Mouse (Mus musculus) yolk sac, embryonic 10.5 days (tissue): ENCODE measurements around the gene Tmem184b.
A peak's percentile ranks its signal among the peaks of the same experiment; 100 is the strongest.

Experiments used
- DNase-seq: peaks from one replicate; pipeline ENCODE4 v3.0.0-alpha.2; 2017; ENCODE audit warnings: low spot score

Gene Tmem184b

DNA sequence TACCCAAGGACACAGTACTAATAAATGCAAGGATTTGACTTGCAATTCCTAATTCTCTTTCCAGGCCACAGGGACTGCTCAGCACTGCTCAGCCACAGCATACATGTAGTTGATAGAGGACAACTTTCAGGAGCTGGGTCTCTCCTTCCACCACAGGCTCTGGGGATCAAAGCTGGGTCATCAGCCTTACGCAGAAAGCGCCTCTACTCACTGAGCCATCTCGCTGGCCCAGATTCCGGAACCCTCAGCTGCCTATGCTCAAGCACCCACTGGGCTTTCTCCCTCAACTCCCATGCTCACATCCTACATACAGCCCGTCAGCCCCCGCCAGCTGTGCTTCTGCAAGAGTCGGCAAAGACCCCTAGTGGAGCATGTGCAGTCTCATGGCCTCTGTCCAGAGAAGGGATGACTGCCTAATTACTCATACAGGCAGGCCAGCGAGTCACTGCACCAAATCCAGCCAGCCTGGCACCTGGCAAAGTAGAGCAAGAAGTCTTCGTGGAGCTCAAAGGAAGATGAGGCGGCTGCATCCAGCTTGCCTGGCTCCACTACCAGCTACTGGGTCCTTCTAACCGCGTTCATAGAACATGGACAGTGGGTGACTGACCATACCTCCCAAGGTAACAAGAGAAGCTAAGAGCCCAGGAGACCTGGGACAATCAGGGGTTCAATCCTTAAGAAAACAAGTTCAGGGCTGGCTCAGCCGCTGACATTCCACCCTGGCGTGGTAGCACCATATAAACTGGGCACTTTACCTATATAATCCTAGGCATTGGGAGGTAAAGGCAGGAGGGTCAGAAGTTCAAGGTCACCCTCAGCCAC, 3.9 kb downstream of the Tmem184b start:
- DNase-seq, result no peak

DNA sequence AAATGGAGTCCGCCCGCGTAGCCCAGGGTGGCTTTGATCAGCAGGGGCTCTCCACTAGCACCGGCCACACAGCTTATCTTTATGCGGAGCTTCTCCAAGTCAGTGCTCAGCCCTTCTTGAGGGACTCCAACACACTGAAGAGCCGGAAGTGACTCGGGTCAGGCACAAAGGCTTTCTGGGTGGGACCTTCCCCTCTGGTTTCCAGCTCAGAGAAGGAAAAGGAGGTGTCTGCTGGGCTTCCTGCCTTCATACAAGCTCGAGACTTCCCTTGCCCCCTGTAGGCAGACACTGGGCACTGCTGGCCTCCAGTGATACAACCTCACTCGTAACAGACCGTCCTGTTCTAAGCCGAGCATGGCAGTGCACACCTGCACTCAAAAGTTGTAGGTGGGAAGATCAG, 6.6 kb downstream of the Tmem184b start:
- DNase-seq, result no peak

DNA sequence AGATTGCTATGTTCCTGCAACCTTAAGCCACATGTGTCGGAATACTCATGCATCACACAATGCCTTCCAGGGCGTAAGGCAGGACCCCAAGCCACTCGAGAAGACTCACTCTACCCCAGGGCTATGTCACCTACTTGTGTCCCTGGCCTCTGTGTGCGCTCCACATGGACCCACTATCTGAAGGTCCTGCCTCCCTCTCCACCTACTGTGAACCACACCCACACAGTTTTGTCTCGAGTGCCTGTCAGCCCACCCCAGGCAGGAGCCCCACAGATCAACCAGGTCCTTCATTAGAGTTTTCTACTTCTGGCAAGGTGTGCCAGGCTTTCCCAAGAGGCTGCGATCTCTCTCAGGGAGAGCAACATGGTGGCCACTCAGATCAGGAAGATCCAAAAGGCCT, 8.1 kb downstream of the Tmem184b start:
- DNase-seq, result no peak

DNA sequence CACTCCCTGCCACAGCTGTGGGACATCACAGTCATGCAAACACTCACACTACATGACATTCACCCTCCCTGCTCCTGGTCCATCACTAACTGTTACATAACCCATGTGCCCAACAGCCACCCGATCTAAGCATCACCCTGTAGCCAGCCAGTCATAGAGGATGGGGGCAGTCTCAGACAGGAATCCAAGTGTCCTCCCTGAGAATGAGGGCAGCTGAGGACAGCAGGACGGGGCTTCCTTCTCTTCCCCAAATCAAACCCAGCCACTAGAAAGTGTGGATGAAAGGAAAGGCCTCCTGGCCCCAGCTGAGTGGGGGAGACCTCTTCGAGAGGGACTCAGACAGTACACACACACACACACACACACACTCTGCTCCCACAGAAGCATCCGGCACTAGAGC, 8.5 kb downstream of the Tmem184b start:
- DNase-seq, result no peak

DNA sequence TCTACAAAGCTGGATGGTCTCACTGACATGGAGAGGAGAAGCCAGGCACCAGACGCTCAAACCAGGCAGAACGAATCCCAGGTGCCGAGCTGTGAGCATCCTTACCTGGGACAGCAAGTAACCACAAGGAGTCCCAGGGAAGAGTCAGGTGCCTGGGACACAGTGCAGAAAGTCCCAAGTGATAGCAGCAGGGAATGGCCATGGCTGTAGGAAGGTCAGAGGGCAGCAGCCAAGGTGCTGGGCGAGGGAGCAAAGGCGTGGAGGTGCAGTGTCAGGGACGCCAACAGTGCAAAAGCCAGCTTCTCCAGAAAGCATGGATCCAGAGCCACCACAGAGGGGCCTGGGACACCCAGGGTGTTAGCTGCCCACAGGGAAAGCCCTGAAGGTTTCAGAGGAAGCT, 10.3 kb downstream of the Tmem184b start:
- no peak for DNase-seq

DNA sequence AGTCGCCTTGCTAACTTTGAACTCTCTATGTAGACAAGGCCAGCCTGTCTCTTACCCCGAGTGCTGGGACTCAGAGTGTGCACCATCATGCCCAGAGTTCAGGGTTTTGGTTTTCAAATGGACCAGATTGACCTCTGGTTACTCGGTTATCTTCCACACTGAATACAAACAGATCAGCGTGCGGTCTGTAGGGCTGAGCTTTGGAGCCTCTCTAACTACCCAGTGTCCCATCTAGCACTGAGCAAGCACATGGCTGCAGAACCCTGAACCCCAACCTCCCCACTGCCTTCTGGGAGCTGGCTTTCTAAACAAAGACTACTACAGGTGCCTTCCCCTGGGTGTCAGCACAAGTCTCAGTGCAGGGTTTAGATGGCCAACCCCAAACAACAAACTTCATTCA, 10.8 kb downstream of the Tmem184b start:
- no peak for DNase-seq

DNA sequence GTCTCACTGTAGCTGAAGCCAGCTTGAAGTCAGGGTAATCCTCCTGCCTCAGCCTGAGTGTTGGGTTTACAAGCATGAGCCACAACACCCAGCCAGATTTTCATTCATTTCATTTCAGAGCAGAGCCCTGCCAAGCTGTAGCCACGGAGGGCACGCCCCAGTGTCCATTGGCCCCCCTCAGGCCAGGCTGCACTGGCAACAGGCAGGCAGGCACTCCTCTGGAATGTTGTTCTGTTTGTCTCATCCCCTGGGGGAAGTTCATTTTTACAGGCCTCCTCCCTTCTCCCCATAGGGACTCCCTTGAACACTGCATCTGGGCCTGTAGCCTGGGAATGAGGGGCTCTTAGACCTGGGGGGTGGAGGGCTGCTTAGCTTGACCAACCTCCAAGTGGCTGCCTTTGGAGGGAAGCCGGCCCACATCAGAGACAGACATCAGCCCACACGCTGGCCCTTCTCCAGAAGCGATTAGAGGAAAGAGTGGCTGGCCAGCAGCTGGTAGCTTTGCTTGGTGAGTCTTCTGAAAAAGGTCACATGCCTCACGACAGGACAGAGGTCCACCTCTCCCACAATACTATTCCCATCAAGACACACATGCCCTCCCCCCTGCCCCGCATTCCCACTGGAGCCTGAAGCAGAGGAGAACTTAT, 11.8 kb downstream of the Tmem184b start:
- DNase-seq, result peak; percentile 40

DNA sequence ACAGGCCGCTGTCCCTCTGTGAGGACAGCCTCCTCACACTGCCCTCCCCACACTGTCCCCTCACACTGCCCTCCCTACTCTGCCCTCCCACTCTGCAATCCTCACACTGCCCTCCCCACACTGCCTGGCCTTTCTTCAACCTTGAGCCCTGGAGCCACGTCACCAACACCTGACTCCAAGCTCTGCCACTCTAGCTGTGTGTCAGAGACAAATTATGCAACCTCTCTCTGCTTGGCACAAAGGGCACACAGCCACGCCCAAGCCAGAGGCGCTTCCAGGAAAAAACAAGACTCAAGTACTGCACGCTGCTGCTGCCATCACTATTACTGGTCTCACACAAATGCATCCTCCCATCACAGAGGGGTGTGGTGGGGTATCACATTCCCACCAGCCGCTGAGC, 12.9 kb downstream of the Tmem184b start:
- DNase-seq, result peak; percentile 37

DNA sequence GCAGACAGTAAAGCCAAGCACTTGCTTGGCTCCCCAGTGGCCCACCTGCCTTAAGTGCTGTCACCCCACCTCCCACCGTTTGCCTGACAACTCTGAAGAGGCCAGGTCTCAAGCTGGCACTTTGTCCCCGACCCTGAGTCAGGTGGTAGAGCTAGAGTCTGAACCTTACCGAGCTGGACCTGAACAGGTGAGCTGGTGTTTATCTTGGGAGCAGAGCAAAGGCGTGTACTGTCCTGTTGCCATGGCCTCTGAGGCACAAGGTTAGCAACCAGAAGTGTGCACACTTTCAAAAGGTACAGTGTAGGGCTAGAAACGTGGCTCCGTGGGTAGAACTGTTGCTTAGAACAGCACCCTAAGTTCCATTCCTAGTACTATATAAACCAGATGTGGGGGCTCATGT, 15.2 kb downstream of the Tmem184b start:
- DNase-seq, result peak; percentile 68

DNA sequence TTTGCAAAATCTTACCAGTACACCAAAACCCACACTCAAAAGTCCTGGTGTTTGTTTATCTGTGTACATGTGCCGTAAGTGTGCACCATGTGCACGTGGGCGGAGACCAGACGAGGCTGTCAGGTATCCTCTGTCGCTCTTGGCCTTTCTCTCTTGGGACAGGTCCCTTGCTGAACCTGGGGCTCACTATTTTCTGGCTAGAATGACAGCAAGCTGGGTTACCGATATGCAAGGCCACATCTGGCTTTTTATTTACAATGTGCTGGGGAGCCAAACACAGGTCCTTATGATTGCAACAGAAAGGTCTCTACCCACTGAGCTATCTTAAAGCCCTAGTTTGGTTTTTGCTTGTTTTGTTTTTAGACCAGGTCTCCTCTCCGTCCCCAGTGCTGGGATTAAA, 15.8 kb downstream of the Tmem184b start:
- DNase-seq, result peak; percentile 19

DNA sequence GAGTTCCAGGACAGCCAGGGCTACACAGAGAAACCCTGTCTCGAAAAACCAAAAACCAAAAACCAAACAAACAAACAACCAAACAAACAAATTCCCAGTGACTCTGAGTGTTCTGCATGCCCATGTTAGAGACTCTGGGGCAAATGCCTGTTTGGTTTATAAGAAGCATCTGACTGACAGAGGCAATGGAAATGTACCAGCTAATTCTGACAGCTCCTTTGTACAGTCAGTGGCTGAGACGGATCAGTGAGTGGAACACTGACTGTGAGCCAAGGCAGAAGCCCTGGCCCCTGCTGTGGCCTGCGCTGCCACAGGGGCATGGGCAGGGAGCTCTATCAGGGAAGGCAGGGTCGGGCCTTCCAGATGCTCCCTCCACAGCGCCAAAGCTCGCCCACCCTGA, 16.3 kb downstream of the Tmem184b start:
- no peak for DNase-seq

DNA sequence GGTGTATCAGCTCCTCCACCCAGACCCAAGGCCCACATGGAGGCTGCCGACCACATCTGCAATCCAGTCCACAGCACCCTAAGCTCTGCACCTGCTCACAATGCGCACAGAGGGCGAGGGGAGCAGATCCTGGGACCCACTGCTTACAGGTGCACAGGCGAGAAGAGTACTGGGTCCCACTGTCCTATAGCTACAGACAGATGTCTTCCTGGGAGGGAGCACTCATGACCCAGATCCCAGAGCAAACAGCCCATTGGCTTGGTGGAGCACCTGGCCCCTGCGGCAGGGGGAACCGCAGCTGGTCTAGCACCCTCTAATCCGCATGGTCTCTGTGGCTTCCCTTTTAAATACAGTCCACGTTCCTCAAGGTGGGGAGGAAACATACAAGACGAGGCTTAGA, 21.7 kb downstream of the Tmem184b start:
- DNase-seq, result no peak

DNA sequence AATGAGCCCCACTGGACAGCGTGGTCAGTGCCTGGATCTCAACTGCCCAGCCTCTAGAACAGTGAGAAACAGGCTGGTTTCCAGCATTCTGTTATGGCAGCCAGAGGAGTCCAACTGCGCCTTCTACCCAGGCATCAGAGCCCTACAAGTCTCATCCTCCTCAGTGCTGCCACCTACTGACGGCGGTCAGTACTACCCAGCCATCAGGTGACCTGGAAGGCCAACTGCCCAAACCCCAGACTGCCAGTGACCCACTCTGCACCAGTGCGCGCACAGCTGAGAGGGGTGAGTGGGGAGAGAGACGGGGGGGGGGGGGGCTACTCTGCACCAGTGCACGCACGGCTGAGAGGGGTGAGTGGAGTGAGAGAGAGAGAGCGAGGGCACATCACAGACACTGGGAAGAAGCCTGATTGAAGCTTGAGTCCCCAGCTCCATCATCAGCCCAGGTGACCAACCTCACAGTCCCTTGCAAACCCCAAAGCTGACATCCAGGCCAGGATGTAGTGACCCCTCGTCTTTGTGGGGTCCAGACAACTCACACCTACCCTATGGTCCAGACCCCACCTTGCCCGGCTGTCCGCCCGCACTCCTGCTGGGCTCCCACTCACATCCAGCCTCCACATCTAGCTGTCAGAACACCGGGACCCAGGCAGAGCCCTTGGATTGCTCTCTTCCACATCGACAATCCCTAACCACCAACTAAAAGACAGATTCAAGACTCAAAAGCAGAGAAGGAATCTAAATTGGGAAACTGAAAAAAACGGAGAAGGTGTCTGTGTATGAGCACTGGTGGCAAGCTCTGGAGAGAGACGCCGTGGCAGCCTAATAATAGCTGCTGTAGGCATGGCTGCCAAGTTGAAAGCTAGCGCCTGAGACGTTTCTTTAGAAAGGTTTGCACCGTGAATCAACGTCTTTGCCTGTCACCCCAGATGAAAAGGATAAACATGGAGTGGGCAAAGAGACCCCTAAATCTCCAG, 22.6 kb downstream of the Tmem184b start:
- peak; percentile 58 for DNase-seq

DNA sequence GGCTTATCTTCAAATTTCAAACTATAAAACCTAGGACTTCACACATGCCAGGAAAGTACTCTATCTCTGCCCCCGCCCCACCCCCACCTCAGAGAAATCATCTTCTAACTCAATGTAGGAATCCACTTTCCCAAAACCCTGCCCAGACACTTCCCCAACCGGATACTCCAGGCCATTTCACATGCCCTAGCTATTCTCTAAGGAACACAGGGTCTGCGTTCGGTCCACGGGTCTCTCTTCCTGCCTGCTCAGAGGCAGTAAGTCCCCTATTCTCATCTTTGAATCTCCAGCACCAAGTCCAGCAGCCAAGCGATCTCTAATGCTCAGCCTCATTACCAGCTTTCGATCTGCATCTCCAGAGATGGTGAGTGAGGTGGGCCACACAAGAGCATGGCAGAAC, 23.7 kb downstream of the Tmem184b start:
- DNase-seq, result no peak

DNA sequence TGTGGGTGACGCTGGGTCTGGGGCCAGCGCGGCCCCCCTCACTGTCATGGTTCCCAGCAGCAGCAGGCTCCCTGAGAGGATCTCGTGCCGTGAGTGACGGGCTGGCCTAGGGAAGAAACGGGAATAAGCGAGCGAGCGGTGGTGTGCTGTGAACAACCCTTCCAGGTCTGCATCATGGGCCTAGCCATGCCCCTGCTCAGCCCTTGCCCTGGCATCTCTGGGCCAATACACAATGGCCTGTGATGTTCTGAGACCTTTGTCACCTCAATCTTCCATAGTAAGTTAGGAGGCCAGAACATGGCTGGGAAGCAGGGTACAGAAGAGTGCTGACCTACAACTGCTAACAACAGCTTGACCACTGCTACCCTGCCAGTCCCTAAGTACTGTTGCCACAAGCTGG, 24.8 kb downstream of the Tmem184b start:
- no peak for DNase-seq

DNA sequence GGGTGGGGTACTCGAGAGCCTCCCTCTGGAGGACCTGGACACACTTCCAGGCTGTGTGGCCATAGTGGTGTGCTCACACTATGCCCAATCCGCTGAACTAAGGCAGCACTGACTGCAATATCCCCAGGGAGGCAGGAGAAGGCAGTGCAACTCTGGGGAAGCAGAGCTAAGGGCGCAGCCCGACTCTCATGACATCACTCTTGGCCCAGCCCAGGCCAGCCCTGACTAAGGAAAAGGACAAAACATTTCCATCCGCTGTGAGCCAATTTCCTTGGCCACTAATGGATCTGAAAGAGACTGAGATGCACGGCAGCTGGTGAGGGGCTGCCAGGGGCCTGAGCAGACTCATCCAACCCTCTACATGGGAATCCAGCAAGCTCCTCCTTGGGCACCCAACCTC, 25.7 kb downstream of the Tmem184b start:
- DNase-seq, result no peak

DNA sequence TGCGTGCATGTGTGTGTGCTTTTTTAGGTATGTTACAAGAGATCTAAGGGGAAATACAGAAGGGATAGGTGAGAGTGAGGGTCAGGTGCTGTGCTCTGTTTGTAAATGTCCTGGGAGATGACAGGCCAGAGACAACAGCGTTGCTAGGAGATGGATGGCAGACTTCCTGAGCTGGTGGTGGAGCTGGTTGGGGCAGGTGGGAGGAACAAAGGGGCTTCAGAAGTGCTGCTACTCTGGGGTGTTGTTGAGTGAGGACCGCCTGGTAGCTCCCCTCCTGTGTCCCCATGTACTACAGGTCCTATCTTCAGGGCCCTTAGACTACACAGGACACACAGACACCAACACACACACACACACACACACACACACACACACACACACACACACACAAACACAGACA, 28.6 kb downstream of the Tmem184b start:
- DNase-seq, result no peak

DNA sequence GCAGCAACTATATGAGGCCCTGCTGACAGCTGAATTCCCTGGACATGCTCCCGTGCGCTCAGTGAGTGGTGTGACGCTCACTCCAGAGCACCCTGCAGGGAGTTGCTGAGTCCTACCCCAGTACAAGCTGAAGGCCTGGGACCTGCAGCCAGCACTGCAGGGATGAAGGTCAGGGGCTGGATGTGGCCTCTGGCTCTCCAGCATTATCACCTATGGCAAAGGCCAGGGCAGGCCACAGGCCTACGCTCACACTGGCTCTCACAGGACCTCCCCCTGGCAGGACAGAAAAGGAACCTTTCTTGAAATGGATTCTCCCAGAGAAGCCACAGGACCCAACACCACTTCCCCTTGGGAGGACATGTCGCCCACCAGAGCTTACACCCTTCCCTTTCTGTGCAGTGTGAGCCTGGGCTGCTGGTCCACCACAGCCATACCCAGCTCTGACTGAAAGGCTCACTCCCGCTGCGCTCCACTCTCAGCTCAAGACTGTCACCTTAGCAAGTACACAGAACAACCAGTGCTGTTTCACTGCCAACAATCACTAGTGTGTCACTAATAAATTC, 33.0 kb downstream of the Tmem184b start:
- DNase-seq, result no peak

DNA sequence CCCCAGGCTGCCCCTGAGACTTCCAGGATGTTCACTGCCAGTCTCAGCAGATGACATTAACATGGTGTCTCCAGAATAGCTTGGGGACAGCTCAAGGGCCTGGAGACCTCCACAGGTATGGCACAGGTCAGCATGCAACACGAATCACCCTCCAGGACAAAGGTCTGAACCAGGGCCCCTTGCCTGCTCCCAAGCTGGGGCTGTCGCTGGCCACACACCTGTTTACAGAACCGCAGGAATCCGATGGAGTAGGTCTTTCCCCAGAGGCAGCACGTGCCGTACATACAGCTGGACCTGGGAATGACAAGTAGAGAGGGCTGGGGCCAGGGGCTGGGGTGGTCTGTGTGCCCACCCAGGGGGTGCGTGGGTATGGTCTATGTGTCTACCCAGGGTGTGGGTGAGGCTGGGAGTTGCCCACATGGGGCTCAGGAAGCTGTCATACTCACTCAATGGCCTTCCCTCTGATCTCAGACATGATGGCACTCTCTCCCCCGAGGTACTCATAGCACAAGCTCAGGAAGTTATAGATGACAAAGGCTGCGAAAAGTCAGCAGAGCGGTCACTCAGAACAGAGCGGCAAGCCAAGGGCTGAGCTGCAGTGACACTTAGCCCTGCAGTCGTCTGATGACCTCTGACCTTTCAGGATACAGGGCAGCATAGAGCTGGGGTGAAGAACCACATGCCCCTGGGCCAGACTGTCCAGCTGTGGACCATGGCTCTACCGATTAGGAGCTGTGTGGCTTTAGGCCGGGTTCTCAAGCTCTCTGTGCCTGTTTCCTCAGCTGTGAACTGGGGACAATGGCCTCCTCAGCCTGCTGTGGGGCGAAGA, 33.7 kb downstream of the Tmem184b start:
- peak; percentile 64 for DNase-seq

DNA sequence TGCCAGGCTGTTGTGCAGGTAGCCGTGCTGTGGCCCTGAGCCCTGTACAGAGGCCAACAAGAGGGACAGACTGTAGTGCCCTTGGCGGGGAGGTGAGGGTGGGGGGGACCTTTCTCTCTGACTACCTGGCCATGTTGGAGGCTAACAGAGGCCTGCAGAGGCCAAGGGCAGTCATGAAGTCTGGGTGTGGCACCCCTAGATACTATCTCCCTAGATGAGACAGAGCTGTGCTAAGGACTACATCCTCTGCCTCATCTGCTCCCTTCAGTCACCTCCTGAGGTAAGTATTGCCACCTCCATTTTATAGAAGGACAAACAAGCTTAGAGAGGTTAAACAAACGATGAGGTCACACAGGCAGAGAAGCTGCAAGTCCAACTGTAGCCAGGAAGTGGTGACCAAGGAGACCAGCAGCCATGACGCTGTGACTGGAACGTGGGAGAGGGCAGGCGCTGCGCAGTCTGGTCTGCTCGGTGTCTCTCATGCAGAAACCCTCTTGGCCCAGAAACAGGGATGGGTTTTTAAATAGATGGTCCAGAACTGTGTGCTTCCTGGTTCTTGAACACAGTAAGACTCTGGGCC, 34.4 kb downstream of the Tmem184b start:
- DNase-seq, result peak; percentile 44

DNA sequence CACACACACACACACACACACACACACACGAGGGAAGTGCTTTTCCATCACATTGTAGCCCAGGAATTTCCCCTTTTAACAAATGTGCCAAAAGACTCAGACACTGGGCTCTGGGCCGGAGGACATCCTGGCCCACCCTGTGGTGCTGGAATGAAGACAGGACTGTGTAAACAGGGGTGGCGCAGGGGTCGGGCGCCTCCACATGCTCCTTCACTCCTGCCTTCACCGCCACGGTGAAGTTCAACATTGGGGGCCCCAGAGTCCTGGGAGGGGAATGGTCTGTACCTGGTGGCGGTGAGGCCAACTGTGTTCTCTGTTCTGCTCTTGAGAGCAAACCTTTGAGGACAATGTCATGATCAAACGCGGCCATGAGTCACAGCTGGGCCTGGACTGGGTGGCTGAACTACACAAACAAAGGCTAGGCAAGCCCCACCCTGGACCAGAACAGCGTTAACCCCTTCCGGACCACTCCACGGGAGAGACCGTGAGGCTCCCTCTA, 35.0 kb downstream of the Tmem184b start:
- peak; percentile 75 for DNase-seq
